8 mouse cellular contexts compared by ENCODE assay signal in the genomic region with DNA sequence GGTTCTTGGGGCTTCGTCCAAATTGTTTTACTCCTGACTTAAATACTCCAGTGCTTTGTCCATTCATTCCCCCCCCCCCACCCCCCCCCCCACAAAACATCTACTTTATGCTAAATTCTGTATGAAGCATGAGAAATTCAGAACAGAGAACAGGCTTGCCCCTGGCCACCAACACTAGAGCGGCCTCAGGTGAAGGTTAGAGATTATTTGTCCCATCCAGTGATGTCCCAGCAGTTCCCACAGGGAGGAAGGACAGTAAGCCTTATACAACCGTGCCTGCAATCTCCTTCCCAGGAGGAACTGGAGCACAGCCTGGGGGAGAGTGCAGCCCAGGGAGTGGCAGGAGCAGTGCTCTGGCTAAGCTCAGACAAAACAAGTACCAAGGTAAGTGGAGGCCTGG. TPM values are rescaled to one million over a fixed set of nuclear protein-coding genes. Genes with fewer than 3 reads are reported as not detected.
A peak's percentile ranks its signal among the peaks of the same experiment; 100 is the strongest.
DNase-seq lines count a peak whose midpoint lies in the region; ATAC-seq and TF ChIP-seq lines count a peak whose summit lies in the region.

A gene (plus strand): TSS at position 301 of the 400 bp plus-strand sequence.

- no peak within 1 kb of the TSS; the same call in 1 of the 2 replicates for H3K4me2 ChIP-seq in hindbrain, embryonic 16.5 days (ENCODE audit: low read length)
- H3K4me2 ChIP-seq in midbrain, embryonic 13.5 days (replicated peaks): no peak within 1 kb of the TSS

- 0 out of 2 replicates have a peak within 1 kb of the TSS, but pooled peaks have one; percentile 19 for H3K9ac ChIP-seq in hindbrain, embryonic 16.5 days (ENCODE audit: low read depth, low read length)
- H3K9ac ChIP-seq in midbrain, embryonic 13.5 days (replicated peaks): peak within 1 kb of the TSS; percentile 1; the same call in 1 of the 2 replicates

- H3K36me3 ChIP-seq in hindbrain, embryonic 16.5 days (ENCODE audit: control insufficient read depth, insufficient read depth, low read length): peaks cover 3% of the 10 kb centered on the region; the same call in 1 of the 2 replicates
- peaks cover 22% of the 10 kb centered on the region for H3K36me3 ChIP-seq in midbrain, embryonic 13.5 days

- no peaks in the 10 kb centered on the region for H3K9me3 ChIP-seq in hindbrain, embryonic 16.5 days (ENCODE audit: control insufficient read depth, low read length)
- H3K9me3 ChIP-seq in midbrain, embryonic 13.5 days: no peaks in the 10 kb centered on the region

- H3K4me1 ChIP-seq in hindbrain, embryonic 16.5 days (ENCODE audit: control insufficient read depth, insufficient read depth, low read depth, low read length): peaks cover 28% of the 10 kb centered on the region
- peaks cover 50% of the 10 kb centered on the region for H3K4me1 ChIP-seq in midbrain, embryonic 13.5 days (replicated peaks)

- DNase-seq in layer of hippocampus, adult 2 months (ENCODE audit: low spot score in 2 of 2): no peak
- no peak for DNase-seq in layer of hippocampus, adult 9-10 months (ENCODE audit: low spot score)
- no peak for DNase-seq in adrenal gland, postnatal 10 days
- DNase-seq in gastrocnemius, adult 18-20 months (ENCODE audit: low spot score): no peak
- no peak for DNase-seq in testis, postnatal 14 days (ENCODE audit: low spot score)
- no peak for DNase-seq in Muller cell, postnatal 12 days (ENCODE audit: inconsistent ontology term)

- H3K4me3 ChIP-seq in layer of hippocampus, adult 2 months: no peak within 1 kb of the TSS
- H3K4me3 ChIP-seq in hindbrain, embryonic 16.5 days (ENCODE audit: low read length): no peak within 1 kb of the TSS
- no peak within 1 kb of the TSS for H3K4me3 ChIP-seq in midbrain, embryonic 13.5 days (replicated peaks)

- ATAC-seq in hindbrain, embryonic 16.5 days: no peak
- no peak for ATAC-seq in midbrain, embryonic 13.5 days

- peak within 1 kb of the TSS; percentile 92 for H3K27ac ChIP-seq in layer of hippocampus, adult 2 months
- no peak within 1 kb of the TSS for H3K27ac ChIP-seq in hindbrain, embryonic 16.5 days (ENCODE audit: low read depth, low read length)
- no peak within 1 kb of the TSS for H3K27ac ChIP-seq in midbrain, embryonic 13.5 days

- WGBS in hindbrain, embryonic 16.5 days: 74% methylated on average over 3 of the region's 3 CpGs
- whole genome bisulfite sequencing in midbrain, embryonic 13.5 days: 81% methylated on average over 3 of the region's 3 CpGs

- no peak for TF ChIP-seq CTCF in layer of hippocampus, adult 2 months (conservative IDR thresholded peaks at IDR 0.05)

- no peaks in the 10 kb centered on the region for H3K27me3 ChIP-seq in hindbrain, embryonic 16.5 days (replicated peaks; ENCODE audit: control insufficient read depth, insufficient read depth, low read length)
- H3K27me3 ChIP-seq in midbrain, embryonic 13.5 days: no peaks in the 10 kb centered on the region

RNA-seq across cellular contexts. Expression of the gene that starts here (rescaled TPM):
- total RNA-seq in layer of hippocampus, adult 2 months (2021): 10 to 100 TPM; 10.9 to 12.6 TPM
- total RNA-seq in adrenal gland, postnatal 10 days (2021): 10 to 100 TPM; 17.7 to 20.6 TPM
- total RNA-seq in gastrocnemius, adult 18-20 months (2021): 10 to 100 TPM; 14.0 to 15.3 TPM
- 17.1 and 22.7 TPM in 2 replicates for polyA plus RNA-seq in hindbrain, embryonic 16.5 days (2015; fragmentation: Nextera tagmentation; extraction: Ambion mirVana)
- polyA plus RNA-seq in midbrain, embryonic 13.5 days (2015; fragmentation: Nextera tagmentation; extraction: Ambion mirVana): 16.5 and 19.1 TPM in 2 replicates
